Mouse (Mus musculus) gastrocnemius, postnatal 10 days (tissue): Measurements from ENCODE around the gene Rpia. TPM values are rescaled to one million over a fixed set of nuclear protein-coding genes. Genes with fewer than 3 reads are reported as not detected.

Experiments used
- DNase-seq: peaks from one replicate; pipeline ENCODE4 v3.0.0; 2021; ENCODE audit warnings: mixed read lengths
- total RNA-seq, 2 experiments: library from RNA; stranded (reverse); gene quantifications; 2 replicates each; pipeline ENCODE4 v1.2.3; 2021

The Rpia gene
- total RNA-seq, 2 experiments from 2014 or later, result 8.5 to 10.2 TPM

DNA sequence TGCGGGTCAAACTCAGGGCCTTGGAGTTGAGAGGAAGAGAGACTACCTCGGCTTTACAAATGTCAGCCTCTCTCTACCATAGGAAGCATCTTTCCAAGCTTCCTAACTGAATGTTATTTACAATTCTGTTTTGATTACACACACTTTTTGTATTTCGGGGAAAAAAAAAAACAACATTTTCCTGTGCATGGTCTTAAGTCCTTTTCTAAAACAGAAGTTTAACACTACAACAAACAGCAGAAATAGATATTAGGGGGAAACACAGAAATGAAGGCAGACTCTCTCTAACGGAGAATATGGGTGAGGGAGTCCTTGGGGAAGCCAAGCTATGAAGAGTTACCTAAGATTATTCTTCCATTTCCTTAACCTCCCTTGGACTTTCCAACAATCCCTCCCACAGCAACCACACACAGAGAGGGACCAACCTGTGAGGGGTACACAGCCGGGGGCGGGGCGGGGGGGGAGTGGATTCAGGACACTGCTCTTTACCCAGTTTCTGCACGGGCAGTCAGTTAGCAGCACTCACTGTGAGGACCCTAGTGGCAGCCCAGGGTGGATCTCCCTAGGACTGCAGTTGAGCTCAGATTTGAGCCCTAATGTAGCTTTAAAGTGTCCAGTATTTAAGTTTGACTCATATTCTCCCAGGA lies 40.7 kb downstream of the Rpia start:
- no peak for DNase-seq

DNA sequence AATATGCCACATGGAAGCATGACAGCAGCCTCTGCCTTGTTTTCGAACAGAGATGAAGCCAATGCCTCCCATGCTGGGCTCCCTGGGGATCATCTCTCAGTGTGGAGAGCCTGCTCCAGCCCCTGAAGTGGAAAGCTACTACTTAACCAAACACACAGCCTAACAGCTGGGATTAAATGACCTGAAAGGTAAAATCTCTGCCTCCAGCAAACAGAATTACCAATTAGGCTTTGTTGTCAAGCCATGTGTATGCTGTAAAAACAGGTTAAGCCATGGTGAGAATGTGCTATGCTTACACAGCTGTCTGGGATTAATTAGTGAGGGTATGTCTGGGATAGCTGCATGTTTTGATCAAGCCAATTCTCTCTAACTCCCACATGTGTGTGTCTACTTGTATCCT lies 42.3 kb downstream of the Rpia start:
- DNase-seq, result no peak

DNA sequence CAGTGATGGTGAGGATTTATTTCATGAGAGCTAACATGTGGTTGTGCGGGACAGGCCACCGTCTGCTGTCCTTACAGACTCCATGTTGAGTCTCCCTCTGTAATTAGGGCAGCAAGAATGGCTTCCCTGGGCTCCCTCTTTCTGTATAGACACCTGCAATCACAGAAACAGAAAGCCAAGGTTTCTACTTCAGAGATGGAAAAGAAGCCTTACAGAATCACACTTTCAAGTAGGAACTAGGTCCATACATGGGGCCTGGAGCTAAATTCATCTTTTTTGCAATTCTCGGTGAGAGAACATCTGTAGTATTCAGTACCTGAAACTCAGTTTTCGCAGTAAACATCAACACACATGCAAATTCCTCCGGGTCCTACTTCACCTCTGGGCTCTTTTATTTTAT lies 44.3 kb downstream of the Rpia start:
- DNase-seq, result no peak

DNA sequence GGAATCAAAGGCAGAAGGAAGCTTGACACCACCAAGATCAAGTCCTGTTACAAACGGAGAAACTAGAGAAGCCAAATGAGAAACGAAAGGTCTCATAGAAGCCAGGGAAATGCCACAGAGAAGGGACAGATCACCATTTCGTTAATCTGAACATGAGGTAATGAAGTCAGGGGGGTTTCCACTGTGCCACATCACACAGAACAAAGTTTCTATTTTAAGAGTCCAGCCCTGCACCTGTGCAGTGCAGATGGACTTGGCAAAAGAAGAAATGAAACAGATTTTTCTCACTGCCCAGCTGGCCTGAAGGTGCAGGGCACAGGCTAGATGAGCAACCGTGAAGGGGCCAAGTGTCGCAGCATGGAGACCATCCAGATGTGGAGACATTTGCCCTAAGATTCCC lies 48.1 kb downstream of the Rpia start:
- no peak for DNase-seq

DNA sequence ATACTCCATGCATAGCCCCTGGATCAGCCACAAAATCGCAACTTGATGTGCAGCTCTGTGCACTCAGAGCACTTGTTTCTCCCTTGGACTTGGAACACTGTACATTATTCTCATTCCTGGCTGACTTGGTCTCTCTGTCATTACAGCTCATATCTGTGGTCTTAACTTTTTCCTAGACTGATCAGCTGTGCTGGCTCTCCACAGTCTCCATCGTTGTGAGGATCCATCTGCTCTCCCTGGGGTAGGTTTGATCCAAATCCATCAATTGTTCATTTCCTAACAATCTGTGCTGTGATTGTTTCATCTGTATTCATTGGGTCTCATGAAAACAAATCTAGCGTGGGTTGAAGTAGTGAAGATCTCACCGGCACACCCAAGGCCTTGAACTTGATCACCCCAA lies 49.2 kb downstream of the Rpia start:
- no peak for DNase-seq

DNA sequence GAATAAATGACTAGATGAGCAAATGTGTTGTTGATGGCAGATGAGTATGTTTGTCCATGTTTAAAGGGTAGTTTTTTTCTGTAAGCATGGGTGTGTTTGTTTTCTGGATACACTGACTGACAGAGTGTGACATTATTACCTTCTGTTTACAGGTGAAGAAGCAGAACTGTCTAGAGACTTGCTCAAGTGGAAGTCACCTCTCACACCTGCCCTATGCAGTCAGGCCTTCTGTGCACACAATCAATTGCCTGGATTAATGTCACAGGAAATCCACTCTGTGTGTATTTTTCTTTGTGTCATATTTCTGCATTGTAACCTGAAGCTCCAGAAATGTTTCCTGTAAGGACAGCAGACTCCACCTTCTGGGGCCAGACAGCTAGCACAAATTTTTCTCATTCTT lies 51.5 kb downstream of the Rpia start:
- no peak for DNase-seq

DNA sequence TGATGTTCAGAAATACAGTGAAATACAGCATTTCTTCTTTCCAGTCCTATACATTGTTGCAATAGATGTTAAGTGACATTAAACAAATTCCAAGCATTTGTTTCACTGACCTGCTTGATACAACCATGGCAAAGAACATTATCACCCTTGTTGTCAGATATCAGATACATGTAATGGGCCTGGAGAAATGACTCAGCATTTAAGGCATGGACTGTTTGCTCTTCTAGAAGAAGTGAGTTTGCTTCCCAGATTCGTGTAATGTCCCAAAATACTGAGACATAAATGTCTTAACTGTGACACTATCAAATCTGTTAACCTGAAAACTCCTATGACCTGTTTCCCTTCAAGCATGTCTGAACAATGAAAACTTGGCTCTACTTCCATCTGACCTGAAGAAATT lies 52.6 kb downstream of the Rpia start:
- no peak for DNase-seq

DNA sequence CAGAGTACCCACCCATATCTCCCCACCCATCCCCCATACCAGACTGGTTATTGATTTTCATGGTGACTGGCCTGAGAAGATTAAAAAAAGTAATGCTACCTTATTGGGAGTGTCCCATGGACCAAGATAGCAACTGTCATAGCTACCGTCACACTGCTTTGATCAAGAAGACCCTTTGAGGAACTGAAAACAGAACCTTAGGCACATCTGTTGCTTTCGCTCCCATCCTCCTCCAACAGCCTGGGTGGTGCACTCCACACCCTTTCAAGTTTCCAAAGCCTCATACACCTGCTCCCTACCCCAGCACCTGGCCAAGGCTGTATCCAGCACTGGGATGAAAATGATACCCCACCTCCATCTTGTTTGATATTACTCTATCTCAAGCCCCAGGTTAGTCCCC lies 56.5 kb downstream of the Rpia start:
- DNase-seq, result no peak

DNA sequence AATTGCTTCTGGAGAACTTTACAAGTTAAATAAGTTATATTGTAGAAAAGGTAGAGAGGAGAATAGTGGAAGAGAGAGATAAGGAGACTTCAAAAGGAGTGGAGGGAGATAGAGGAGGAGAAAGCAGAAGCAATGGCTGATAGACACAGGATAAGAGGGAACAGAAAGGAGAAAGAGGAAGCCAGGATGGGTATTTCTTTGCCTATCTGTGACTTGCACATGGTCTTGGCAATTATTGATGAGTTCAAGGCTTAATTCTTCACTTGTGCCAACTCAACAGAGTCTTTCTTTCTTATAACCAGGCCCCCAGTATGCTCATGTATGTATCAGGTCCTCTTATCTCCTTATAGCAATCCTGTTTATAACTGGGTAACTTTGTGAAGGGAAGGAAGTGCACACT lies 61.2 kb downstream of the Rpia start:
- DNase-seq, result no peak

DNA sequence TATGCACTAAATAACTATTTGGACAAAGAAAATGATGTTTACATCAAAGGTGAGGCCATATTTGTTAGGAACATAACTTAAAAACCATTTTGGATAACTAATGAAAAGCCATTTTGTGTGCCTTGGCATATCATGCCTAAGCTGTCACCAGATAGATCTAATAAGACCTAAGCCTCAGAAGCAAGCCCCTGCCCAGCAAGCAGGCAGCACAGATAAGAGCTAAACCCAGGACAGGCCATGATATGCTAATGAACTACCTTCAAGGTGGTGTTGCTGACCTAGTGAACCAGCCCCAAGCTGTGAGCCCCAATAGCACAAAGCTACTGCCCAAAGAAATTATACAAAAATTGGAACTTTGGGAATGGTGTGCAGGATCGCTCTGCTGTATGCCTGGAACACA lies 62.9 kb downstream of the Rpia start:
- DNase-seq, result no peak

DNA sequence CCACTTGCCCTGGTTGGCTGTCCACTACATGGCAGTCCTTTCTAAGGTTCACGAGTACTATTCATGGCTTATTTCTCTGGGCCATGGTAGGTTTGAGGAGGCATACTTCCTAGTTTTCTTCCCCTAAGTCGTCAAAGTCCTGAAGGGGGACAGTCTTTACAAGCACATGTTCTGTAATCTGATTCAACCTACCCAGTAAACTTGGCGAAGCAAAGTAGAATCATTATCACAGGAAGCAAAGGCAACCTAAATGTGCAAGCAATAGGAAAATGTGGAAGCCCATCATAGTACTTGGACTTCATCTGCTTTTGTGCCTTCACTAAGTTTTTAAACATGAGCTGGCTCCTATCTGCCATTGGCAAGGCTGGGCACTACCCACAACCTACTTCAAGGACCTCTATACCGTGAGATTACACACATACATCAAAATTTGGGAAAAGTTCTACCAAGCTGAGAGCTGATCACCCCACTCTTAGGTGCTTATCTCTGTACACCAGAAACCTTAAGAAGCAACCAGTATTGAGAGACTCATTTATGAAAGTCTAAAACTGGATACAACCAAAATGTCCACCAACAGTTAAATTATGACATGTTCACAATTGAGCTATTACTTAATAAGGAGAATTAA lies 64.8 kb downstream of the Rpia start:
- no peak for DNase-seq

DNA sequence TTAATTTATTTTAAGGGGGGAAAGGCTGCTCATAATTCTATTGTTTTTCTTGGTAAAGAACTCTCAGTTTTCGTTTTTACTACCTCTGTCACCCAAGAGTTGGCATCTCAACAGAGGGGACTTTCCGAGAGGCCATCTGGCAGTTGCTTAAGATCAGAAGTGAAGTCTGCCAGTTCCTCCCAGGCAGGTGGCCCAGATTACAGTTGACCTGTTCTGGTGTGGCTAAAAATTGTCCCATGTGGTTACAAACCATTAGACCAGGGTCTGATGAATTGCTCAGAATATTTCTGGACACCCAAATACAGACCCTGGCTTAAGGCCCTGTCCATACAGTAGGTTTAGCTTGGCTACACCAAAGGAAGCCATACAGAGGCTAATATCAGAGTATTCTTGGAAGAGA lies 66.4 kb downstream of the Rpia start:
- DNase-seq, result no peak

DNA sequence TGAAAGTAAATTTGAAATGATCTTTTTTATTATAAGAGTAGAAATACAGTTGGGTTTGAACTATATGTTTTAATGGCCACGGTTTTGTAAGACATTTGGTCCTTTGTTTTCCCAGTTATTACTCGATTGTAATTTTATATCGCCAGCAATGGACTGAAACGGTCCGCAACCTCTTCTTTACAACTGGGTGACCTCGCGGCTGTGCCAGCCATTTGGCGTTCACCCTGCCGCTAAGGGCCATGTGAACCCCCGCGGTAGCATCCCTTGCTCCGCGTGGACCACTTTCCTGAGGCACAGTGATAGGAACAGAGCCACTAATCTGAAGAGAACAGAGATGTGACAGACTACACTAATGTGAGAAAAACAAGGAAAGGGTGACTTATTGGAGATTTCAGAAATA lies 67.3 kb downstream of the Rpia start:
- no peak for DNase-seq

DNA sequence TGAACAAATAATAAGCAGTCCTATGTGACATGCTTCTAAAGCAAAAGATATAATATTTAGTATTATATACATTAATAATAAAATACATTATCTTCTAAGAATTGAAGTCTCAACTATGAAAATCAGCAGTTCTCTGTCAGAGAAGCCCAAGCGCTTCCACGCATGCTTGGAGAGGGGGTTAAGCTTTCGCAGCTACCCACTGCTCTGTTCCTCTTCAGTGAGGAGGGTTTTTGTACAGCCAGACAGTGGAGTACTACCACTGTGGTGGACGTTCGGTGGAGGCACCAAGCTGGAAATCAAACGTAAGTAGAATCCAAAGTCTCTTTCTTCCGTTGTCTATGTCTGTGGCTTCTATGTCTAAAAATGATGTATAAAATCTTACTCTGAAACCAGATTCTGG lies 69.7 kb downstream of the Rpia start:
- DNase-seq, result no peak

DNA sequence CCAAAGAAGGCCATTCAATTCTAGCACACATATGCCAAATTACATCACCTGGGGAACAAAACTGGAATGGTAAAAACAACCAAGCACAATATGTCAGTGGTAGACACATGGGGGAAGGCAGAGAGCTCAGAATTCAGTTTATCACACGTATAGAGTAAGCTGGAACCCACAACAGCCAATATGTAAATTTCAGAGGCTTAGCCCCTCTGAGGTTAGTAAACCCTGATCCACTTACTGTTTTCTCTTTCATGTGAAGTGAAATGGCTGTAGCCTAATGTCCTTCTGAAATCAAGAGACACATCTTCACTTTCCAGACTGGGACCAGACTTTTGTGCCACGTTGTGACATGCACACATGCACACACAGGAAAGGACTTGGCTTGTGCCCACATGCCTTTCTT lies 73.3 kb downstream of the Rpia start:
- no peak for DNase-seq

DNA sequence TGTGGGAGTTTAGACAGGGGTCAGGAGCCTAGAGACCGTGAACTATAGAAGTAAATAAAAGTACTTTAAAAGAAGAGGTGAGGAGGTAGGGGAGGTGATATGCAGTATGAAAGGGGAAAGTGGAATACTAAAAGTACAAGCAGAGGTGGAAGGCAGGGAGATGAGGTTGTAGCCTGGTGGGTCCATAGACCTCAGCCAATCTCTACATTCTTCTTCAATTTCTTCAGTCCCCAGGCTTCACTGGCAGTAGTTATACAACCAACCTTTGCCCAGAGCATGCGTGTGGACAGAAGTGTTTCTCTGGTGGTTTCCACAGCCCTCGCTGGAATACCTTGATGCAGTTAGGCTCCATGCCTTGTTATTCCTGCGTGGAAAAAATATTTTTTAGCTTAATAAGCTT lies 73.9 kb downstream of the Rpia start:
- DNase-seq, result no peak

DNA sequence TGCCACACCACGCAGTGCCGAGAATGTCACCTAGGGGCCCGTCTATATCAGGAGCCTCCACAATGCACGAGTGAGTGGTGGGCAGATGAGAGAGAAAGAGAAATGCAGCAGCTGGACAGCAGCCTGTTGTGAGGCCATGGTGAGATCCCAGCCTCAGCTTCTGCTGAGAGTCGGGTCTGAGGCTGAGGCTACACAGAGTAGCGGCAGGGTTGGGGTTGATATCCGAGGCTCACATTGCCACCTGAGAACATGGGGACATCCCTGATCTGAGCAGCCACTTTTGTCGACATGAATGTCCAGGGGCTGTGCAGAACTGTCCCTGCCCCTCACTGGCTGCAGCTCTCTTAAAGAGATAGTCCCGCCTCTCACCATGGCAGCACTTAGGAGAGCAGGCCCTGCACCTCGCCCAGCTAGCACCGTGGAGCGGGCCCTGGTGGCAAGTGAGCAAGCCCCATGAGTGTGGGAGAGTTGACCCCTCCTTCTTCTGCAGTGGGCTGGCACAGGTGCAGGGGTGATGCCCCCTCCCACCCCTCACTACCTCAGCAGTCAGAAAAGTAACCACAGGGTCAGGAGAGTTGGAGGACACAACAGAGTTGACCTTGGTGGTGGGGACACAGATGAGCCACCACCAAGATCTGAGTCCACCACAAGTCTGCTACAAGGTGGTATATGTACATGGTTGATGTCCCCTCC lies 75.2 kb downstream of the Rpia start:
- no peak for DNase-seq

Other genes starting within 250 kb of the Rpia start
- 10 to 100 TPM; 10.5 to 15.4 TPM for gene Eif2ak3, start 52.3 kb upstream of the Rpia start, total RNA-seq
- gene Tex37, start 126.7 kb upstream of the Rpia start, total RNA-seq, result not detected
- gene Foxi3, start 164.3 kb upstream of the Rpia start, total RNA-seq, result not detected